Mouse (Mus musculus) cerebellum, adult 2 months (tissue): ENCODE results near the gene Sos1. TPM values are rescaled to one million over a fixed set of nuclear protein-coding genes. Genes with fewer than 3 reads are reported as not detected.

ENCODE experiments used
- DNase-seq, 2 experiments: peaks; one replicate each; pipeline ENCODE4 v3.0.0; 2021
- H3K27ac ChIP-seq: fragments of 200-500 bp; 2 replicates; pipeline ENCODE4 v1.5.1; 2012; ENCODE audit warnings: low read length, control low read depth, inconsistent platforms; ENCODE audit not compliant: insufficient read depth
- H3K27me3 ChIP-seq: fragments of 200-500 bp; 2 replicates; pipeline ENCODE4 v1.6.1; 2012; ENCODE audit warnings: inconsistent platforms, mild to moderate bottlenecking, low read length, moderate library complexity; ENCODE audit not compliant: control insufficient read depth, insufficient read depth
- H3K4me1 ChIP-seq: fragments of 200-500 bp; 2 replicates; pipeline ENCODE4 v1.6.1; 2011; ENCODE audit warnings: low read length; ENCODE audit not compliant: control insufficient read depth, insufficient read depth
- H3K4me3 ChIP-seq: fragments of 200-500 bp; replicated peaks from 2 replicates; pipeline ENCODE3; 2011; ENCODE audit warnings: mild to moderate bottlenecking, low read depth, low read length, control low read depth; ENCODE audit not compliant: insufficient read depth
- CTCF ChIP-seq: fragments of 200-500 bp; IDR thresholded peaks from 2 replicates; pipeline ENCODE4 v1.5.1; 2011; ENCODE audit warnings: low read depth, mild to moderate bottlenecking, control low read depth, low read length, moderate library complexity, borderline replicate concordance; ENCODE audit not compliant: insufficient read depth
- POLR2A ChIP-seq: fragments of 200-500 bp; IDR thresholded peaks from 2 replicates; pipeline ENCODE4 v1.6.1; 2011; ENCODE audit warnings: low read length, control low read depth, borderline replicate concordance; ENCODE audit not compliant: insufficient read depth
- WGBS: fragments of 180-500 bp; shearing (Covaris S2); methylation state at CpG from one replicate; pipeline ENCODE4 v1.1.7; 2018; 5-methylcytosine and 5-hydroxymethylcytosine counted together
- polyA plus RNA-seq: library from polyadenylated mRNA; depleted of rRNA; stranded (reverse); fragments of >200 nt; gene quantifications from 2 replicates; pipeline ENCODE4 v1.2.3, GENCODE M21; 2012; rRNA removed

The Sos1 gene
- polyA plus RNA-seq: 18.8 and 19.3 TPM in 2 replicates

DNA sequence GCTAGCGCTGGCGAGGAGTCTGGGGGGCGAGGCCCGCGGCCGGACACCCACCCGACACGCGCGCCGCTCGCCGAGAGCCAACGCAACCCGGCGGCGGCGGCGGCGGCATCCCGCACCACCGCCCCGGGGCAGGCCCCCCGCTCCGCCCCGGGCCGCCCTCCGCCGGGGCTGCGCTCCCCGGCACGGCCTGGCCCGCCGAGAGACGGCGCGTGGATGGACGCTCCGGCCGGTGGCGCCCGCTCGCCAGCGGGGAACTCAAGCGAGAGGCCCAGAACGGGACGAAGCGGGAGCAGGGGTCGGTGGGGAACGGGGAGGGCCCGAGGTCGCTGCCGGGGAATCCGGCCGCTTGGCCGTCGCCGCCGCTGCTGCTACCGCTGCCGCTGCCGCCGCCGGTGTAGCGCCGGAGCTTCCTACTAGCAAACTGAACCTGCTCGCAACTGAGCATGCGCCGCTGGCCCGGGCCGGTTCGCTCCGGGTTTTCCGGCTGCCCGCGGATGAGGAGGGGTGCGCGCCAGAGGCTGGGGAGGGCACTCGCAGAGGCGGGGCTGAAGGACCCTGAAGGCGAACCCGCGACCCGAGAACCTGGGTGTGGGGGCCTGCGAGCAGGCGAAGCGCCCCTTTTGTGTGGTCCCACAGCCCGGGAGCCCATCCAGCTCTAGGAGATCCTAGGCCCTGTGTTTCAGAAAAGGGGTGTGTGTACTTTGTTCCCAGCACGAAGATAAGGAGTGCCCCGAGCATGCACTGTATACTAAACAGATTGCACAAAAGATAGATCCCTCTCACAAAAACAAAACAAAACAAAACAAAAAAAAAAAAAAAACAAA, at the start of gene Sos1:
Gene Sos1, minus strand, starts transcription at position 423 of the 824 bp plus-strand sequence.
- peaks cover 2% of the 10 kb centered on the region; the same call in 1 of the 2 replicates for H3K4me1 ChIP-seq
- no peaks in the 10 kb centered on the region for H3K27me3 ChIP-seq
- under 1% methylated on average over 83 of the region's 90 CpGs for WGBS
- peak; percentile 97 to 98 for DNase-seq
- H3K4me3 ChIP-seq: peak within 1 kb of the TSS; percentile 74
- peak; percentile 68 for TF ChIP-seq POLR2A
- TF ChIP-seq CTCF: no peak
- H3K27ac ChIP-seq: peak within 1 kb of the TSS; percentile 84

GRCm38 (mm10) chr17:80523231-80523630, 43.0 kb upstream of the Sos1 start:
- DNase-seq: no peak
- H3K4me3 ChIP-seq: no peak overlapping the region
- no peak for TF ChIP-seq CTCF
- TF ChIP-seq POLR2A: no peak
- H3K4me1 ChIP-seq: no peaks in the 10 kb centered on the region
- no peaks in the 10 kb centered on the region for H3K27me3 ChIP-seq
- 89% methylated on average over 3 of the region's 3 CpGs for WGBS
- H3K27ac ChIP-seq: no peak overlapping the region

- no peak overlapping the region for H3K4me3 ChIP-seq
- no peaks in the 10 kb centered on the region for H3K4me1 ChIP-seq
- TF ChIP-seq POLR2A (no peak), CTCF (no peak)
- H3K27me3 ChIP-seq: no peaks in the 10 kb centered on the region
- WGBS: 79% methylated on average over 7 of the region's 7 CpGs
- no peak for DNase-seq
- no peak overlapping the region for H3K27ac ChIP-seq
These were observed 41.9 kb upstream of the Sos1 start for GRCm38 (mm10) chr17:80522229-80522556.

GRCm38 (mm10) chr17:80521521-80522228, 41.4 kb upstream of the Sos1 start:
- TF ChIP-seq POLR2A (no peak), CTCF (no peak)
- Histone ChIP-seq H3K27ac (no peak overlapping the region), H3K4me3 (no peak overlapping the region), H3K4me1 (no peaks in the 10 kb centered on the region), H3K27me3 (no peaks in the 10 kb centered on the region)
- WGBS: 56% methylated on average over 4 of the region's 4 CpGs
- DNase-seq: no peak

- WGBS: 82% methylated on average over 8 of the region's 8 CpGs
- no peak for DNase-seq
- H3K4me3 ChIP-seq: no peak overlapping the region
These were observed 40.3 kb upstream of the Sos1 start for GRCm38 (mm10) chr17:80520537-80520936.

DNA sequence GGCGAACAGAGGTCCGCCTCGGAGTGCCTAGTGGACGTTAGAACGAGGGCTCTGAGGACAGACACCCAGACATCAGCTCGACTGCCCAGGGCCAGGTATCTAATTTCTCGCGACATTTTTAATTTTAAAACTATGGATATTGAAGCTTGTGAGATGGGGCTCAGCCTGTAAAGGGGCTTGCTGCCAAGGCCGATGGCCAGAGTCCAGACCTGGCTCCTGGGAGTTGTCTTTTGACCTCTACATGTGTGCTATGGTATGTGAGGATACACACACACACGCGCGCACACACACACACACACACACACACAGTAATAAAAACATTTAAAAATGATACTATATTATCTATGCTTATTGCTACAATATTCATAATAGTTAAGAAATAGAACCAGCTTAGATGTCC, 38.6 kb upstream of the Sos1 start:
- no peak for DNase-seq
- H3K4me1 ChIP-seq: no peaks in the 10 kb centered on the region
- H3K27ac ChIP-seq: no peak overlapping the region
- H3K4me3 ChIP-seq: no peak overlapping the region
- H3K27me3 ChIP-seq: no peaks in the 10 kb centered on the region
- TF ChIP-seq POLR2A: no peak
- TF ChIP-seq CTCF: no peak
- 77% methylated on average over 12 of the region's 12 CpGs for WGBS

More at GRCm38 (mm10) chr17:80520537-80520936, 40.3 kb upstream of the Sos1 start:
- TF ChIP-seq POLR2A (no peak), CTCF (no peak)
- H3K27me3 ChIP-seq: no peaks in the 10 kb centered on the region
- no peak overlapping the region for H3K27ac ChIP-seq
- no peaks in the 10 kb centered on the region for H3K4me1 ChIP-seq

GRCm38 (mm10) chr17:80517244-80517643, 37.0 kb upstream of the Sos1 start:
- Histone ChIP-seq H3K4me1 (no peaks in the 10 kb centered on the region), H3K4me3 (no peak overlapping the region), H3K27me3 (no peaks in the 10 kb centered on the region), H3K27ac (no peak overlapping the region)
- 52% methylated on average over 9 of the region's 9 CpGs for WGBS
- TF ChIP-seq POLR2A (no peak), CTCF (no peak)
- DNase-seq: no peak

DNA sequence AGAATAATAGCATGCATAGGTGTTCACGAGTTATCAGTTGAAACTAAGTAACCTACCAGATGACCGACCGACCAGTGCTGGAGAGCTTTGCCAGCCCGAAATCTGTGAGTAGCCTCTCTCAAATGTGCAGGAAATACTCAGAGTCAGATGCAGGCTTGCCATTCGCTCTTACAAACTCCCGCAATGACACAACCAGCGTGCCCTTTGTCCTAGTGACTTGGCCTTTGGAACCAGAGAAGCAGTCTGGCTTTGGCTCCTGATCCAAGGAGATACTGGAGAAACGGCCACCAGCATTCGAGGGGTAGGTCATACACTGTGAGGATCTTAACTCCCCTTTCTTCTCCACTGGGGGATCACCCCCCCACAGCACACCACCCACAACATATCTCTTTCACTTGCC, 35.7 kb upstream of the Sos1 start:
- Histone ChIP-seq H3K27ac (no peak overlapping the region), H3K4me1 (no peaks in the 10 kb centered on the region), H3K27me3 (no peaks in the 10 kb centered on the region), H3K4me3 (no peak overlapping the region)
- DNase-seq: no peak
- TF ChIP-seq POLR2A: no peak
- TF ChIP-seq CTCF: no peak
- 91% methylated on average over 9 of the region's 9 CpGs for WGBS
